Mouse (Mus musculus) liver, embryonic 16.5 days (tissue): Measurements from ENCODE around the gene Ubxn6. TPM values are rescaled to one million over a fixed set of nuclear protein-coding genes. Genes with fewer than 3 reads are reported as not detected.
A peak's percentile ranks its signal among the peaks of the same experiment; 100 is the strongest.
"Not testable (repeated sequence)": the region's sequence is repeated elsewhere in the genome, so short reads cannot be mapped to it uniquely, and the experiment has no call there.

ENCODE experiments used
- ATAC-seq: fragments of 200-750 bp; cut with Nextera tagmentation; 2 replicates; pipeline ENCODE4 v1.8.0; 2017; ENCODE audit warnings: low read depth, mild to moderate bottlenecking, moderate number of reproducible peaks, moderate library complexity
- H3K27ac ChIP-seq: fragments of 300-500 bp; sonication (generic); 2 replicates; pipeline ENCODE4 v1.5.1; 2014; ENCODE audit warnings: mild to moderate bottlenecking, low read length
- H3K27me3 ChIP-seq: fragments of 300-500 bp; sonication (generic); 2 replicates; pipeline ENCODE4 v1.6.1; 2014; ENCODE audit warnings: low read depth, low read length, mixed read lengths; ENCODE audit not compliant: control insufficient read depth, insufficient read depth
- H3K36me3 ChIP-seq: fragments of 300-500 bp; sonication (generic); 2 replicates; pipeline ENCODE4 v1.6.1; 2014; ENCODE audit warnings: mild to moderate bottlenecking; ENCODE audit not compliant: control insufficient read depth, insufficient read depth
- H3K4me1 ChIP-seq: fragments of 300-500 bp; sonication (generic); 2 replicates; pipeline ENCODE4 v1.6.1; 2014; ENCODE audit warnings: low read depth, low read length, mixed read lengths; ENCODE audit not compliant: control insufficient read depth
- H3K4me2 ChIP-seq: fragments of 300-500 bp; sonication (generic); 2 replicates; pipeline ENCODE4 v1.6.1; 2014; ENCODE audit warnings: low read depth, low read length, mixed read lengths
- H3K4me3 ChIP-seq: fragments of 300-500 bp; sonication (generic); 2 replicates; pipeline ENCODE4 v1.5.1; 2014; ENCODE audit warnings: low read depth, mild to moderate bottlenecking, low read length
- H3K9ac ChIP-seq: fragments of 300-500 bp; sonication (generic); 2 replicates; pipeline ENCODE4 v1.6.1; 2014; ENCODE audit warnings: low read depth, low read length
- H3K9me3 ChIP-seq: fragments of 300-500 bp; sonication (generic); replicated peaks from 2 replicates; pipeline ENCODE4 v1.6.1; 2016; ENCODE audit warnings: low read length; ENCODE audit not compliant: control insufficient read depth
- WGBS: fragments of 180-500 bp; shearing (Covaris S2); extraction: QIAGEN DNeasy Blood & Tissue Kit; methylation state at CpG from one replicate; pipeline ENCODE4 v1.1.7; 2014; ENCODE audit not compliant: insufficient replicate concordance; 5-methylcytosine and 5-hydroxymethylcytosine counted together
- polyA plus RNA-seq: library from polyadenylated mRNA; unstranded; fragments of >200 nt; fragmentation: Nextera tagmentation; extraction: Ambion mirVana; gene quantifications from 2 replicates; pipeline ENCODE4 v1.2.1, GENCODE M21; 2015

The Ubxn6 gene
- polyA plus RNA-seq, 1 experiment from 2014 or later: 14.1 TPM

GRCm38 (mm10) chr17:56092312-56092711, 17.5 kb upstream of the Ubxn6 start:
- Histone ChIP-seq H3K9ac (no peak overlapping the region), H3K4me1 (no peaks in the 10 kb centered on the region), H3K9me3 (no peaks in the 10 kb centered on the region), H3K27me3 (no peaks in the 10 kb centered on the region), H3K4me3 (no peak overlapping the region), H3K36me3 (peaks cover 12% of the 10 kb centered on the region), H3K4me2 (no peak overlapping the region), H3K27ac (no peak overlapping the region)
- 81% methylated on average over 1 of the region's 1 CpGs for WGBS
- no peak for ATAC-seq

- no peak overlapping the region for H3K27ac ChIP-seq
- peaks cover 21% of the 10 kb centered on the region for H3K4me1 ChIP-seq
- no peaks in the 10 kb centered on the region for H3K36me3 ChIP-seq
- WGBS: 28% methylated on average over 8 of the region's 8 CpGs
- H3K9ac ChIP-seq: peak overlapping the region; percentile 82
- H3K4me2 ChIP-seq: peak overlapping the region; percentile 92
- no peak for ATAC-seq
- no peaks in the 10 kb centered on the region for H3K9me3 ChIP-seq
- peak overlapping the region; percentile 80 for H3K4me3 ChIP-seq
- no peaks in the 10 kb centered on the region for H3K27me3 ChIP-seq
Measured at GRCm38 (mm10) chr17:56080781-56081585, 6.2 kb upstream of the Ubxn6 start.

- H3K27ac ChIP-seq: peak overlapping the region; percentile 63
- WGBS: under 1% methylated on average over 11 of the region's 11 CpGs
- peak overlapping the region; percentile 80 for H3K4me3 ChIP-seq
- H3K4me2 ChIP-seq: peak overlapping the region; percentile 92
- peak overlapping the region; percentile 82 for H3K9ac ChIP-seq
- peaks cover 29% of the 10 kb centered on the region for H3K4me1 ChIP-seq
- no peaks in the 10 kb centered on the region for H3K27me3 ChIP-seq
- H3K9me3 ChIP-seq: no peaks in the 10 kb centered on the region
- ATAC-seq: no peak
- H3K36me3 ChIP-seq: no peaks in the 10 kb centered on the region
Measured at GRCm38 (mm10) chr17:56079921-56080320, 5.1 kb upstream of the Ubxn6 start.

- H3K9ac ChIP-seq: peak within 1 kb of the TSS; percentile 82
- H3K27me3 ChIP-seq: no peaks in the 10 kb centered on the region
- peak; percentile 88 for ATAC-seq
- H3K27ac ChIP-seq: peak within 1 kb of the TSS; percentile 71
- no peaks in the 10 kb centered on the region for H3K9me3 ChIP-seq
- peaks cover 35% of the 10 kb centered on the region for H3K4me1 ChIP-seq
- no peaks in the 10 kb centered on the region for H3K36me3 ChIP-seq
- H3K4me3 ChIP-seq: peak within 1 kb of the TSS; percentile 80
- under 1% methylated on average over 61 of the region's 61 CpGs for WGBS
- peak within 1 kb of the TSS; percentile 92 for H3K4me2 ChIP-seq
Measured at GRCm38 (mm10) chr17:56078880-56079795, 4.3 kb upstream of the Ubxn6 start, which contains the start of gene Hdgfl2. Gene Hdgfl2 (plus strand): TSS chr17:56079634.

GRCm38 (mm10) chr17:56078361-56078760, 3.5 kb upstream of the Ubxn6 start:
- peak overlapping the region; percentile 46 for H3K4me3 ChIP-seq
- not testable (repeated sequence) for ATAC-seq, H3K27me3 ChIP-seq, H3K36me3 ChIP-seq, H3K9me3 ChIP-seq
- H3K4me1 ChIP-seq: peaks cover 41% of the 10 kb centered on the region
- peak overlapping the region; percentile 42; the same call in 1 of the 2 replicates for H3K9ac ChIP-seq
- 52% methylated on average over 9 of the region's 9 CpGs for WGBS
- peak overlapping the region; percentile 71 for H3K27ac ChIP-seq
- peak overlapping the region; percentile 64 for H3K4me2 ChIP-seq

GRCm38 (mm10) chr17:56077523-56077922, 2.7 kb upstream of the Ubxn6 start:
- H3K4me2 ChIP-seq: no peak overlapping the region
- 76% methylated on average over 5 of the region's 5 CpGs for WGBS
- no peak overlapping the region for H3K4me3 ChIP-seq
- no peak for ATAC-seq
- H3K27me3 ChIP-seq: no peaks in the 10 kb centered on the region
- H3K9ac ChIP-seq: no peak overlapping the region
- H3K27ac ChIP-seq: no peak overlapping the region
- no peaks in the 10 kb centered on the region for H3K36me3 ChIP-seq
- peaks cover 41% of the 10 kb centered on the region for H3K4me1 ChIP-seq
- H3K9me3 ChIP-seq: no peaks in the 10 kb centered on the region

- Histone ChIP-seq H3K27me3 (no peaks in the 10 kb centered on the region), H3K27ac (peak overlapping the region; percentile 99), H3K4me3 (peak overlapping the region; percentile 86), H3K4me1 (peaks cover 25% of the 10 kb centered on the region), H3K9ac (peak overlapping the region; percentile 76), H3K4me2 (peak overlapping the region; percentile 98), H3K9me3 (no peaks in the 10 kb centered on the region), H3K36me3 (peaks cover 17% of the 10 kb centered on the region)
- 7% methylated on average over 22 of the region's 22 CpGs for whole genome bisulfite sequencing
- peak; percentile 17 for ATAC-seq
Measured at GRCm38 (mm10) chr17:56074097-56074826, 566 bp downstream of the Ubxn6 start.

- ATAC-seq: no peak
- Histone ChIP-seq H3K4me1 (peaks cover 20% of the 10 kb centered on the region), H3K4me2 (no peak overlapping the region), H3K9ac (no peak overlapping the region), H3K36me3 (peaks cover 37% of the 10 kb centered on the region), H3K27me3 (no peaks in the 10 kb centered on the region), H3K4me3 (no peak overlapping the region), H3K27ac (no peak overlapping the region), H3K9me3 (no peaks in the 10 kb centered on the region)
- WGBS: 77% methylated on average over 5 of the region's 5 CpGs
Measured at GRCm38 (mm10) chr17:56072243-56072642, 2.6 kb downstream of the Ubxn6 start.
